ENCODE assay signal across 8 mouse cellular contexts in the genomic region with DNA sequence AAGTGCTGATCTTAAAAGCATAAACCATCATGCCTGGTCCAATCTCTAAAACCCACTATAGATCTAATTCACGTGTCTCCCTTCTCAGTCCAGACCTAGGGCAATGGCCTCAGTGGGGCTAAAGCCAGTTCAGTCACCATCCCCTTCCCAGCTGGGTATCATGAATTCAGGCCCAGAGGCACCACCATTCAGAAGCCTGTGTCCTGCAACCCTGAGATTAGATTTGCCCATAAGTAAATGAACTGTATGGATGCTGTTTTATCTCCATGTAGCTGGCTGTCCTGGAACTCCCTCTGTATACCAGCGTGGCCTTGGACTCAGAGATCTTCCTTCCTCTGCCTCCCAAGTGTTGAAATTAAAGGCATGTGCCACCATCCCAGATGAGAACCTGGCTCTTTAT. TPM values are rescaled to one million over a fixed set of nuclear protein-coding genes. Genes with fewer than 3 reads are reported as not detected.
DNase-seq lines count a peak whose midpoint lies in the region; ATAC-seq and TF ChIP-seq lines count a peak whose summit lies in the region.

No protein-coding gene starts in this region.

- peak overlapping the region; percentile 89 for H3K4me2 ChIP-seq in liver, embryonic 13.5 days

- no peak for TF ChIP-seq CTCF in cerebellum, adult 2 months (IDR thresholded peaks at IDR 0.05; ENCODE audit: borderline replicate concordance, insufficient read depth, low read depth, low read length)
- no peak for TF ChIP-seq CTCF in testis, adult 2 months (IDR thresholded peaks at IDR 0.05; ENCODE audit: control insufficient read depth, insufficient read depth, insufficient replicate concordance, low read depth, low read length)

- H3K27me3 ChIP-seq in cerebellum, adult 2 months (ENCODE audit: control insufficient read depth, insufficient read depth, low read length): no peaks in the 10 kb centered on the region
- H3K27me3 ChIP-seq in testis, adult 2 months (ENCODE audit: control insufficient read depth, insufficient read depth, low read length): no peaks in the 10 kb centered on the region
- H3K27me3 ChIP-seq in liver, embryonic 13.5 days: no peaks in the 10 kb centered on the region

- ATAC-seq in liver, embryonic 13.5 days (ENCODE audit: low read depth): peak; percentile 69

- peak overlapping the region; percentile 12; the same call in 1 of the 2 replicates for H3K27ac ChIP-seq in cerebellum, adult 2 months (ENCODE audit: insufficient read depth, low read length)
- peak overlapping the region; percentile 65 for H3K27ac ChIP-seq in testis, adult 2 months (ENCODE audit: control insufficient read depth, insufficient read depth, low read depth, low read length)
- peak overlapping the region; percentile 88 for H3K27ac ChIP-seq in liver, embryonic 13.5 days

- no peaks in the 10 kb centered on the region for H3K36me3 ChIP-seq in testis, adult 2 months (ENCODE audit: control insufficient read depth, insufficient read depth, low read length)
- 0 out of 2 replicates have a peak, but pooled peaks cover 4% of the 10 kb centered on the region for H3K36me3 ChIP-seq in liver, embryonic 13.5 days

- H3K9me3 ChIP-seq in liver, embryonic 13.5 days (replicated peaks): no peaks in the 10 kb centered on the region

- peak overlapping the region; percentile 97 for H3K4me3 ChIP-seq in cerebellum, adult 2 months (replicated peaks; ENCODE audit: insufficient read depth, low read depth, low read length)
- H3K4me3 ChIP-seq in testis, adult 2 months (ENCODE audit: control insufficient read depth, low read depth, low read length): no peak overlapping the region
- H3K4me3 ChIP-seq in liver, embryonic 13.5 days (replicated peaks): peak overlapping the region; percentile 92

- no peak for TF ChIP-seq POLR2A in cerebellum, adult 2 months (IDR thresholded peaks at IDR 0.05; ENCODE audit: borderline replicate concordance, insufficient read depth, low read length)
- TF ChIP-seq POLR2A in testis, adult 2 months (IDR thresholded peaks at IDR 0.05; ENCODE audit: control insufficient read depth, low read depth, low read length): no peak

- peak overlapping the region; percentile 98 for H3K9ac ChIP-seq in liver, embryonic 13.5 days

- 75% methylated on average over 2 of the region's 2 CpGs for WGBS in cerebellum, adult 2 months
- 55% methylated on average over 2 of the region's 2 CpGs for WGBS in liver, embryonic 13.5 days (ENCODE audit: insufficient replicate concordance)

- DNase-seq in cerebellum, adult 2 months: no peak
- no peak for DNase-seq in cerebellum, adult 18-20 months
- DNase-seq in testis, postnatal 14 days (ENCODE audit: low spot score): no peak
- DNase-seq in liver, embryonic 13.5 days: peak; percentile 47
- DNase-seq in adrenal gland, adult 8-10 months: no peak
- DNase-seq in urinary bladder, postnatal 25 days (ENCODE audit: low spot score): no peak
- DNase-seq in embryo, embryonic 11 days: no peak

- peaks cover 13% of the 10 kb centered on the region for H3K4me1 ChIP-seq in cerebellum, adult 2 months (ENCODE audit: control insufficient read depth, insufficient read depth, low read length)
- peaks cover 28% of the 10 kb centered on the region for H3K4me1 ChIP-seq in testis, adult 2 months (ENCODE audit: control insufficient read depth, insufficient read depth, low read length)
- peaks cover 84% of the 10 kb centered on the region for H3K4me1 ChIP-seq in liver, embryonic 13.5 days (replicated peaks)

RNA-seq across cellular contexts. Expression of a gene that starts 2.3 kb away (rescaled TPM):
- 25.4 and 28.9 TPM in 2 replicates for polyA plus RNA-seq in cerebellum, adult 2 months (2012; rRNA removed)
- 13.9 and 14.0 TPM in 2 replicates for polyA plus RNA-seq in testis, adult 2 months (2012; rRNA removed)
- polyA plus RNA-seq in liver, embryonic 13.5 days (2015; fragmentation: Nextera tagmentation; extraction: Ambion mirVana): 9.2 and 9.9 TPM in 2 replicates
- total RNA-seq in adrenal gland, adult 8-10 months (2022): 10 to 100 TPM; 27.4 to 54.8 (median 45.1) TPM

RNA-seq across cellular contexts. Expression of a gene that starts 12.6 kb away (rescaled TPM):
- polyA plus RNA-seq in cerebellum, adult 2 months (2012; rRNA removed): 110 and 112 TPM in 2 replicates
- polyA plus RNA-seq in testis, adult 2 months (2012; rRNA removed): 215 and 222 TPM in 2 replicates
- 16.2 and 18.3 TPM in 2 replicates for polyA plus RNA-seq in liver, embryonic 13.5 days (2015; fragmentation: Nextera tagmentation; extraction: Ambion mirVana)
- 100 to 1,000 TPM; 127 to 146 (median 143) TPM for total RNA-seq in adrenal gland, adult 8-10 months (2022)

RNA-seq across cellular contexts. Expression of a gene that starts 35.4 kb away (rescaled TPM):
- polyA plus RNA-seq in cerebellum, adult 2 months (2012; rRNA removed): 736 and 758 TPM in 2 replicates
- 241 and 347 TPM in 2 replicates for polyA plus RNA-seq in testis, adult 2 months (2012; rRNA removed)
- polyA plus RNA-seq in liver, embryonic 13.5 days (2015; fragmentation: Nextera tagmentation; extraction: Ambion mirVana): 358 and 362 TPM in 2 replicates
- total RNA-seq in adrenal gland, adult 8-10 months (2022): 100 to 1,000 TPM; 380 to 452 (median 425) TPM

RNA-seq across cellular contexts. Expression of a gene that starts 37.6 kb away (rescaled TPM):
- polyA plus RNA-seq in cerebellum, adult 2 months (2012; rRNA removed): 147 and 151 TPM in 2 replicates
- 3.8 and 5.1 TPM in 2 replicates for polyA plus RNA-seq in testis, adult 2 months (2012; rRNA removed)
- polyA plus RNA-seq in liver, embryonic 13.5 days (2015; fragmentation: Nextera tagmentation; extraction: Ambion mirVana): 0.54 and 0.69 TPM in 2 replicates
- 10 to 100 TPM; 58.4 to 92.4 (median 81.9) TPM for total RNA-seq in adrenal gland, adult 8-10 months (2022)

RNA-seq across cellular contexts. Expression of a gene that starts 45.0 kb away (rescaled TPM):
- polyA plus RNA-seq in cerebellum, adult 2 months (2012; rRNA removed): 26.1 and 26.5 TPM in 2 replicates
- polyA plus RNA-seq in testis, adult 2 months (2012; rRNA removed): 70.1 and 79.2 TPM in 2 replicates
- polyA plus RNA-seq in liver, embryonic 13.5 days (2015; fragmentation: Nextera tagmentation; extraction: Ambion mirVana): 3.0 and 3.3 TPM in 2 replicates
- 100 to 1,000 TPM in 1 of 4 experiments, 10 to 100 TPM in 3; 56.4 to 145 (median 90.1) TPM for total RNA-seq in adrenal gland, adult 8-10 months (2022)

Comparison
In these comparisons a context has a peak if more than half of its experiments do, and no peak if none do; other contexts are left out.
1. H3K27ac ChIP-seq: peak in every context shown above with its lines; median percentile 88 in liver, embryonic 13.5 days; 65 in testis, adult 2 months; 12 in cerebellum, adult 2 months.